Mouse (Mus musculus): ENCODE measurements around the gene Fgd3. TPM values are rescaled to one million over a fixed set of nuclear protein-coding genes. Genes with fewer than 3 reads are reported as not detected.
A peak's percentile ranks its signal among the peaks of the same experiment; 100 is the strongest.

Fgd3 gene
- total RNA-seq, 4 experiments from 2014 or later: 4.5 to 4.7 (median 4.6) TPM

- DNase-seq: peak; percentile 98
Measured at GRCm38 (mm10) chr13:49341012-49341830, 21.1 kb upstream of the Fgd3 start, which contains the start of gene Bicd2. Bicd2 (plus strand) TSS chr13:49341585.

GRCm38 (mm10) chr13:49338893-49339546, 18.9 kb upstream of the Fgd3 start:
- no peak for DNase-seq

DNA sequence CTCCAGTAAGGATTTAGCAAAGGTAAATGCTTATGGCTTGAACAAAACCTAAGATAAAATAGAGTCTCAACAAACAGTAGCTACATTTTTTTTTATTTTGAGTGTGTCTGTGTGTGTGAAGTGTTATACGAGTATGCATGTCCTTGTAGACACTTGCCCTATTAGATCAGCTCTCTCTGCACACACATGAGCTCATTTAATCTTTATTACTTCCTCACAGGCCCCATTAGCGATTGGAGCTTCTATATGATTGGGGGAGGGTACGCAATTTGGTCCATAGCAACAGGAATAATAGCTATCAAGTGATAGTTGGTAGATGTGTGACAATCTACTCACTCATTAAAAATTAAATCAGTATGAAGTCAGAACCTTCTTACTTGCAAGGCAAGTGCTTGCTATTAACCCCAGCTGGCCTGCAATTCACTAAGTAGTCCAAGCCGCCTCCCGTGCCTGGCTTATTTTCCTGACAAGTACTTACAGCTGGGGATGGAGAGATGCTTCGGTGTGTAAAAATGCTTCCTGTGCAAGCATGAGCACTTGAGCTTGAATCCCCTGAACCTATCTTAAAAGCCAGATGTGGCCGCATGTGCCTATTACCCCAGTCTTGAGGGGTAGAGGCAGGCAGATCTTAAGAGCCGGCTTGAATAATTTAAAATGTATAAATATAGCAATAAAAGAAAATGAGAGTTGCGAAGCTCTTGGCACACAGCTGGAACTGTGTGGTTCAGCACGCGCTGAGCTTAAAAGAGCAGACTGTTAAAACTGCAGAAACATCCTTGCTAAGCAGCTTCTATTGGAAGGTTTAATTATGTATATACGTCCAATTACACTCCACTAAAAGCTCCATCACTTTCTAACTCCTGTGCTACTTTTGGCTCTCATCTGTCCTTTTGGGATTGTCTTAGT, 15.2 kb upstream of the Fgd3 start:
- no peak for DNase-seq

- no peak for DNase-seq
Measured at GRCm38 (mm10) chr13:49333250-49333649, 13.1 kb upstream of the Fgd3 start.

GRCm38 (mm10) chr13:49328101-49328500, 8.0 kb upstream of the Fgd3 start:
- no peak for DNase-seq

DNA sequence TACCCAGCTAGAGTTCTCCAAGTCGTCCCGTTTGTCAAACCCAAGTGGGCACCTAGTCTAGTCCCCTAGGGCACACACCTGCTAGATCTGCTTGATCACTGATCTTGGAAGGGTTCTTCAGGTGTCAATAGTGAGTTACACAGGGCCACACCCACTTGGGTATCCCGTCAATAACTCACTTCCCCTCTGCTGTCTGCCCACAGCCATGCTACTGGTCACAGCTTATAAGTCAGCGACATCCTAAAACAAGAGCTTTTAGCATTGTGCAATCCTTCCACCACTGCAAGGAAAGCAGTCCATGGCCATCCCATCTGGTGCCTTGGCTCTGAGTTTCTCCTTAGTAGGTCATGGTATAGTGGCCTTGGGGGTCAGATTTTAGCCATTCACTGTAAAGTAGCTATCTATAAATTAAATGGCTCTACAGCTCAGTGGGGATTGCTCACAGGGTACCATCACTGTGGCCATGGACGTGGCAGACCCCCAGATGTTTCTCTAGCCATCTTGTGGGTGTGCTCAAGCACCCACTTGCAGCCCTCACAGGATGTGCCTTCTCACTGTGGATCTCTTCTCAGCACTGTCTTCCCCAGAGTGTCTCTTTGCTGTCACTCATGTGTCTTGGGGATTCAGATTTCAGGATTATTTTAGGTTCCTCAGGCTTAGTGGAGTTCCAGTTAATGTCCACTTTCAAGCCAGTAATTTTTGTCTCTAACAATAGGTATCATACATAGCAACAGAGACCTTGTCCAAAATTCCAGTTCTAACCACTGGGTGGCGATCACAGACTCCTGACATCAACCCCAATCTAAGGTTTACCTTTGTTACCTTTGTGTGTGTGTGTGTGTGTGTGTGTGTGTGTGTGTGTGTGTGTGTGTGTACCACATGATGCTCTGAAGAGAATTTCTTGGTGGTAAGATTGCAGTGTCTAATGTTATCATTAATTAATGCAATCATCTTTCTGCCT, 6.4 kb upstream of the Fgd3 start:
- no peak for DNase-seq

- no peak for DNase-seq
Measured at GRCm38 (mm10) chr13:49324871-49325270, 4.8 kb upstream of the Fgd3 start.

GRCm38 (mm10) chr13:49322739-49323138, 2.6 kb upstream of the Fgd3 start:
- no peak for DNase-seq

DNA sequence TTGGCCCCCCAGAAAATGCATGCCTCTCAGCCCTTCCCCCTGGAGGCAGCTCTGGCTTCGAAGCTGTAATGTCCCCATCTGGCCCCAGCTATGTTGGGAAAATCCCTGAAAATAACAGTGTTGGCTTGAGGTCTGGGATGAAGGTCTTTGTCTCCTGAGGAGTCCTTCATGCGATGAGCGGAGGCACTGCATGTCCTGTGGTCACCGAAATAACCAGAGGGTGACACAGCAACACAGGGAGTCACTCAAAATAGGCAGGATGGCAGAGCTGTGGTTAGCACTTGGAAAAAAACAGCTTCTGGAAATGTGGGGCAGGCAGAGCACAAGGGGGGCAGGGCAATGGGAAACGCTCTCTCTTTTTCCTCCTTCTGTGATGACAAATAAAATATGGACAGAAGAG, 2.1 kb upstream of the Fgd3 start:
- DNase-seq: no peak

DNA sequence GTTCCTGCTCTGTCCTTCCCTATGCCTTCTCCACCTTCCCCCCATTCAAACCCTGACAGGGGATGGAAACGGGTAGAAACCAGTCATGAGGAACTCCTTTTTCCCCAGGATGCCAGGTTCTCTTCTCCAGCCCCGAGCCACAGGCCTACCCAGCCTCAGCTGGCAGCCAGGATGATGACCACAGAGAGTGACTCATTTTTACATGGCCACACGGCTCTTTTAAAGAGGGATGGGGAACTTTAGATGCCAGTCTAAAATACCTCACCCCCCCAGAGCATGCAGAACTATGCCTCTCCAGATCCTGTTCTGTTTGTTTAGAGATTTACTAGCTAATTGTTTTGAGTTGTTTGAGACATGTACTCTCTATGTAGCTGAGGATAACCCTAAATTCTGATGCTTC, 1.3 kb upstream of the Fgd3 start:
- DNase-seq: no peak

GRCm38 (mm10) chr13:49320514-49320913, 403 bp upstream of the Fgd3 start:
- DNase-seq: no peak

DNA sequence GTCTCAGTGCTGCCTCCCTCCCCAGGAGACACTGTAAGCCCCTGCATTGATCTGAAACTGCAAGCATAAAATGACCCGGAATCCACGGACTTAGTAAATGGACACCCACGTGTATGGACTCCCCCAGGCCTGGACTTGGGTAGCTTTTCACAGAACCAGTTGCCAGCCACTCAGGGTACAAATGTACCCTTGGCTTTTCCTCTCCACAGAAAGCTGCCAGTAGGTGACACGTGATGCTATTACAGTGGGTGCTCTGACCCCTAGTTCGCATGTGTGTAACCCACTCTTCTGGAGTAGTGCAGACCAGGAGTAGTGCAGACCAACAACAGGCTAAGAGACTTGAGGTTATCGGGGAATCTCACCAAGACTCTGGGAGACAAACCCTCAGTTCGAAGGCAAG, 2.2 kb downstream of the Fgd3 start:
- no peak for DNase-seq

GRCm38 (mm10) chr13:49317508-49317907, 2.6 kb downstream of the Fgd3 start:
- DNase-seq: no peak

- no peak for DNase-seq
Measured at GRCm38 (mm10) chr13:49316386-49317162, 3.5 kb downstream of the Fgd3 start.

GRCm38 (mm10) chr13:49311642-49312041, 8.5 kb downstream of the Fgd3 start:
- no peak for DNase-seq

- DNase-seq: no peak
Measured at GRCm38 (mm10) chr13:49309501-49309900, 10.6 kb downstream of the Fgd3 start.

DNA sequence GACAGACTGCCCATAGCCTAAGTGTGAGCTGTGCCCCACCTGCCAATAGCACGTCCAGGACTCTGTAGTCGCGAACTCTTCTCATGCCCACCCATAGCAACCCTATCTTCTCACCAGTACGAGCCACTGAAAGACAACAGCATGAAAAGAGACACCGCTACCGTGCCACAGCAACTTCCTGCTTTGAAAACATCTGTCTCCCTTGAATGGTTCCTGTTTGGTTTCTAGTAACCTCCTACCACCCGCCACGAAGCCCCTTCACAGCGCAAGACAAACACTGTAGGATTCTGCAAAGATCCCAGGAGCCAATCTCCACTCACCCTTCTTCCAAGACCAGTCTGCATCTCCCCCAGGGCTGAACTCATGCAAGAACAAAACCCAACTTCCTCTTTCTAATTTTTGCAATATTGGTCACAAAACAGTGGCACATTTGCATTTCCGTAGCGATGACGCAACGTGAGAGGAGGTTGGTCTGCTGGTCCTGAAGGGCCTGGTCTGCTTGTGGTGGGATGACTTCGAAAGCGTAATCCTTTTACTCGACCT, 11.2 kb downstream of the Fgd3 start:
- no peak for DNase-seq

DNA sequence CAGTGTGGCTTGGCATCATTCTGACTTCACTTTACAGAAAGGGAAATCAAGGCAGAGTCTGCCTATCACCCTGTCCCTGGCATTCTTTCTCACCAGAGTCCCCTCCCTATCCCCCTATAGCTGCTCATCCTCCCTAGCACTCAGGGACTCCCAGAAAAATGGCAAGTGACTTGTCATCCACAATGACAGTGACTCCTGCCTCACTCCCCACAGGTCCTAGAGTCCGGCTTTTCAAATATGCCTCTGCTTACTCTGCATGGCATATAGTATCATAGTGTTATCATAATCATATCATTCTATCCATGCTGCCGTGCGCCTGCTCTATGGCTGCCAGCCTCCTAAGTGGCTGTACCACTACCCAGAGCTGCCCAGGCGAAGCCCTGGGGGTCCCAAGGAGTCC, 11.9 kb downstream of the Fgd3 start:
- no peak for DNase-seq

DNA sequence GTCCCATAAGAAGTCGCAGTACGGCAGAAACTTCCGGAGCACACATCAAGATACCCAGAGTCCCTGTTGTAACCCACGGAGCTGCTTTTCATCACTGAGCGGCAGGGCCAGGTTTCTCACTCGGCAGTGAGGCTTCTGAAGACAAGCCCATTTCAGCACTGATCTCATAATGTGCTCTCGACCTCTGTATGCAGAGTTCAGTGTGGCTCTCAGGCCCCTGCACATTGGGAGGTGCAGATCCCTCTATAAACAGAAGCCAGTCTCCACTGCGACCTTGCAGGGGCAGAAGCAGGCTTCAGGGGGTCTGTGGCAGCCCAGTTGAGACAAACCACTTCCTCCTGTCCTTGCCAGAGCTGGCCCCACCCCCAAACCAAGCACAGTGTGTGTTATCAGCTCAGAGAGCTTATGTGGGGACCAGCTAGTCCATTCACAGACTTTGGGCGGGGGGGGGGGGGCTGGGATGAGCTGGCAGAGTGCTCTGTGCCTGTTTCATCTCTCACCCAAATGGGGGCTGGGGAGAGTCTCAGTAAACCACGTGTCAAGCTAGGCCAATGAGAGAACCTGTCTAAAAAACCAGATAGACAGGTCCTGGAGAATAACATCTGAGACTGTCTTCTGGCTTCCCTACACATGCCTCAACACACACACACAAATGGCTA, 12.7 kb downstream of the Fgd3 start:
- no peak for DNase-seq

GRCm38 (mm10) chr13:49306771-49307310, 13.3 kb downstream of the Fgd3 start:
- no peak for DNase-seq
